Mouse (Mus musculus) G1E (cell line): ENCODE results near the gene Pigu.

Source experiments
- CTCF ChIP-seq: IDR thresholded peaks from 2 replicates; pipeline ENCODE4 v1.5.1; 2012; ENCODE audit warnings: low read depth, low read length, inconsistent platforms, mixed read lengths
- GATA1 ChIP-seq: IDR thresholded peaks from 2 replicates; pipeline ENCODE4 v1.6.1; 2012; ENCODE audit warnings: borderline replicate concordance, low read length, inconsistent platforms, mixed read lengths
- POLR2AphosphoS5 ChIP-seq: IDR thresholded peaks from 2 replicates; pipeline ENCODE4 v1.6.1; 2012; ENCODE audit warnings: low read depth, low read length, inconsistent platforms; ENCODE audit not compliant: insufficient replicate concordance
- TAL1 ChIP-seq: conservative IDR thresholded peaks from 2 replicates; pipeline ENCODE4 v1.6.1; 2012; ENCODE audit warnings: low read depth, low read length, inconsistent platforms, mixed read lengths

GRCm38 (mm10) chr2:155236362-155236992, 120.8 kb downstream of the Pigu start, which contains the start of gene Dynlrb1:
- TF ChIP-seq CTCF: no peak
- TF ChIP-seq POLR2AphosphoS5: no peak
- TF ChIP-seq GATA1: no peak
- TF ChIP-seq TAL1: no peak
